Mouse (Mus musculus) forebrain, embryonic 11.5 days (tissue): ENCODE data around the gene Hyal2. TPM values are rescaled to one million over a fixed set of nuclear protein-coding genes. Genes with fewer than 3 reads are reported as not detected.
"Not testable (repeated sequence)": the region's sequence is repeated elsewhere in the genome, so short reads cannot be mapped to it uniquely, and the experiment has no call there.

Source experiments
- ATAC-seq: fragments of 200-750 bp; cut with Nextera tagmentation; replicated peaks from 2 replicates; pipeline ENCODE4 v1.8.0; 2017; ENCODE audit warnings: moderate TSS enrichment; ENCODE audit not compliant: low FRiP score
- DNase-seq: peaks from one replicate; pipeline ENCODE4 v3.0.0-alpha.2; 2017; ENCODE audit warnings: low spot score
- H3K27ac ChIP-seq: fragments of 300-500 bp; sonication (generic); 2 replicates; pipeline ENCODE4 v1.5.1; 2014; ENCODE audit warnings: low read depth, low read length
- H3K27me3 ChIP-seq: fragments of 300-500 bp; sonication (generic); 2 replicates; pipeline ENCODE4 v1.6.1; 2014; ENCODE audit warnings: mild to moderate bottlenecking, low read length, mixed read lengths; ENCODE audit not compliant: control insufficient read depth, insufficient read depth
- H3K36me3 ChIP-seq: fragments of 300-500 bp; sonication (generic); 2 replicates; pipeline ENCODE4 v1.6.1; 2014; ENCODE audit warnings: mild to moderate bottlenecking, low read length, moderate library complexity, mixed read lengths; ENCODE audit not compliant: control insufficient read depth, insufficient read depth
- H3K4me1 ChIP-seq: fragments of 300-500 bp; sonication (generic); replicated peaks from 2 replicates; pipeline ENCODE4 v1.6.1; 2014; ENCODE audit warnings: low read length, mixed read lengths; ENCODE audit not compliant: control insufficient read depth, insufficient read depth
- H3K4me2 ChIP-seq: fragments of 300-500 bp; sonication (generic); 2 replicates; pipeline ENCODE4 v1.6.1; 2014; ENCODE audit warnings: low read depth, mild to moderate bottlenecking, low read length, moderate library complexity, mixed read lengths; ENCODE audit not compliant: severe bottlenecking
- H3K4me3 ChIP-seq: fragments of 300-500 bp; sonication (generic); 2 replicates; pipeline ENCODE4 v1.5.1; 2014; ENCODE audit warnings: low read depth, low read length
- H3K9ac ChIP-seq: fragments of 300-500 bp; sonication (generic); 2 replicates; pipeline ENCODE4 v1.6.1; 2014; ENCODE audit warnings: low read length
- H3K9me3 ChIP-seq: fragments of 300-500 bp; sonication (generic); 2 replicates; pipeline ENCODE4 v1.6.1; 2016; ENCODE audit warnings: low read length, mixed read lengths; ENCODE audit not compliant: control insufficient read depth
- WGBS: fragments of 180-500 bp; shearing (Covaris S2); extraction: QIAGEN DNeasy Blood & Tissue Kit; methylation state at CpG from one replicate; pipeline ENCODE4 v1.1.7; 2014; 5-methylcytosine and 5-hydroxymethylcytosine counted together
- polyA plus RNA-seq: library from polyadenylated mRNA; unstranded; fragments of >200 nt; fragmentation: Nextera tagmentation; extraction: Ambion mirVana; gene quantifications from 2 replicates; pipeline ENCODE4 v1.2.1, GENCODE M21; 2014

The Hyal2 gene
- polyA plus RNA-seq, 1 experiment from 2014 or later, result 129 TPM

GRCm38 (mm10) chr9:107555031-107555457 is 12.7 kb upstream of the Hyal2 start:
- H3K27ac ChIP-seq, result peak overlapping the region; percentile 78
- H3K4me2 ChIP-seq, result peak overlapping the region; percentile 78
- H3K9me3 ChIP-seq, result no peaks in the 10 kb centered on the region
- DNase-seq (no peak), ATAC-seq (peak; percentile 19)
- peak overlapping the region; percentile 86 for H3K9ac ChIP-seq
- H3K4me1 ChIP-seq, result peaks cover 29% of the 10 kb centered on the region
- WGBS, result under 1% methylated on average over 21 of the region's 23 CpGs
- peak overlapping the region; percentile 67 for H3K4me3 ChIP-seq
- H3K36me3 ChIP-seq, result peaks cover 13% of the 10 kb centered on the region; the same call in 1 of the 2 replicates
- H3K27me3 ChIP-seq, result peaks cover 12% of the 10 kb centered on the region

DNA sequence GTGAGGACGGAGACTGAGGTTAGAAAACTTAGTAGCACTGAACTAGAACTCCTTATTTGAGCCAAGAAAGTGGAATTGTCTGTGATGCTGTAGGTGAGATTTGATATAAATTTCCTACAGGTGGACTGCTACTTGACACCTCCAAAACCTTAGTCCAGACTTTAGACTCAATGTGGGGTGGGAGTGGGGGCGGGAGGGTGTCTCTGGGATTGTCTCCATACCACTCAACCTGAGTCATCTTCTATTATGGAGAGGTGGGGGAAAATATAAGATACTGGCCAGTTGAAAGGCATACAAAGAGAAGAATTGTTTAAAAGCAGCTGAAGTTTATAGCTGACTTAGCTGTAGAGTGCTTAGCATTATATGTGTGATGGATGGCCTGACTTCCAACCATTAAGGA is 12.0 kb upstream of the Hyal2 start:
- Histone ChIP-seq H3K36me3 (peaks cover 14% of the 10 kb centered on the region; the same call in 1 of the 2 replicates), H3K27me3 (peaks cover 6% of the 10 kb centered on the region; the same call in 1 of the 2 replicates), H3K4me2 (peak overlapping the region; percentile 78), H3K9ac (peak overlapping the region; percentile 86), H3K27ac (no peak overlapping the region), H3K9me3 (no peaks in the 10 kb centered on the region), H3K4me3 (peak overlapping the region; percentile 67), H3K4me1 (peaks cover 29% of the 10 kb centered on the region)
- DNase-seq (no peak), ATAC-seq (no peak)
- WGBS, result 47% methylated on average over 2 of the region's 2 CpGs

- 83% methylated on average over 3 of the region's 3 CpGs for WGBS
- Histone ChIP-seq H3K4me3 (peak overlapping the region; percentile 67), H3K27me3 (peaks cover 2% of the 10 kb centered on the region; the same call in 1 of the 2 replicates), H3K9ac (peak overlapping the region; percentile 39; the same call in 1 of the 2 replicates), H3K36me3 (peaks cover 17% of the 10 kb centered on the region; the same call in 1 of the 2 replicates), H3K4me1 (peaks cover 25% of the 10 kb centered on the region), H3K4me2 (peak overlapping the region; percentile 78; the same call in 1 of the 2 replicates), H3K9me3 (no peaks in the 10 kb centered on the region), H3K27ac (no peak overlapping the region)
- no peak for DNase-seq
- ATAC-seq, result no peak
These were observed 11.4 kb upstream of the Hyal2 start for GRCm38 (mm10) chr9:107556346-107556745.

DNA sequence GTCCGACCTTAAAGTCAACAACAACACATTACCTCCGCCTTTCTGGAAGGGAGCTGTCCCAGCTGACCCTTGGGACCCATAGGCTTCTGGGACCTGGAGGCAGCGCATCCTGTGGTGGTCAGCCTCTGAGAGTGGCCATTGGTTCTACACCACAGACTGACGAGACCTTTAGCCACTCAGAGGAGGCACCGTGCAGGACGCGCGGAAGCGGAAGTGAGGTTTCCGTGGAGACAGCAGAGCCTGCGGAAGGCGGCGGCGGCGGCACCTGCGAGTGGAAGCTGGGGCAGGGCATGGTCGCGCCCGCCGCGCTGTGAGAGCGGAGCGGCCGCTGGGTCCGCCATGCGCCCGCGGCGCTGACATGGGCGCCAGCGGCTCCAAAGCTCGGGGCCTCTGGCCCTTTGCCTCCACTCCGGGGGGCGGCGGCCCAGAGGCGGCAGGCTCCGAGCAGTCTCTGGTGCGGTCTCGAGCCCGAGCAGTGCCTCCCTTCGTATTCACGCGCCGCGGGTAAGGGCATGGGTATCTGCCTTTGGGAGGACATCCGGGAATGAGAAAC is 4.6 kb upstream of the Hyal2 start, which contains the start of gene Tusc2:
TSS of gene Tusc2 (plus strand) at position 227 of the 553 bp plus-strand sequence.
- H3K27ac ChIP-seq, result no peak within 1 kb of the TSS
- peaks cover 11% of the 10 kb centered on the region for H3K4me1 ChIP-seq
- WGBS, result under 1% methylated on average over 46 of the region's 46 CpGs
- ATAC-seq (peak; percentile 95), DNase-seq (peak; percentile 96)
- no peaks in the 10 kb centered on the region for H3K9me3 ChIP-seq
- peaks cover 21% of the 10 kb centered on the region; the same call in 1 of the 2 replicates for H3K36me3 ChIP-seq
- peak within 1 kb of the TSS; percentile 81 for H3K9ac ChIP-seq
- peak within 1 kb of the TSS; percentile 87 for H3K4me2 ChIP-seq
- H3K27me3 ChIP-seq, result no peaks in the 10 kb centered on the region
- H3K4me3 ChIP-seq, result peak within 1 kb of the TSS; percentile 89

DNA sequence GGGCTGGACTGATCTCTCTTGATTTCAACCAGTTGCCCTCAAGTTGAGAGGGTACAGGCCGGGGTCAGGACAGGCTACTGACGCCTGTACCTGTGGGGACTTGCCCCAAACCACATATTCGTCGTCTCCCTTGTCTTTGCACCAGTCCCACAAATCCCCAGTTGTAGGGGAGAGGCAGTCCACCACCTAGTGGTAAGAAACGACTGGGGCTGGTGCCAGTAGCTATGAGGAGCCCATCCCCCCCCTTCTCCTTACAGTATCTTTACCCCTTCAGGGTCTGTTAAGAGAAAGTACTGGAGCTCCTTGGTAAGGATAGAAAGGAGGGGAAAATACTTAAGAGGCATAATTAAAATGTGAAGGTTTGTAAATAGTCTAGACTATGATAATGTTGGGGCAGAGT is 2.2 kb upstream of the Hyal2 start:
- not testable (repeated sequence) for H3K4me2 ChIP-seq, H3K27ac ChIP-seq, H3K36me3 ChIP-seq, H3K9ac ChIP-seq, ATAC-seq, H3K9me3 ChIP-seq, DNase-seq, H3K27me3 ChIP-seq, H3K4me3 ChIP-seq
- 48% methylated on average over 5 of the region's 5 CpGs for WGBS
- H3K4me1 ChIP-seq, result peaks cover 19% of the 10 kb centered on the region

- no peak overlapping the region for H3K27ac ChIP-seq
- 62% methylated on average over 15 of the region's 15 CpGs for WGBS
- H3K4me1 ChIP-seq, result peaks cover 24% of the 10 kb centered on the region
- H3K36me3 ChIP-seq, result peaks cover 9% of the 10 kb centered on the region; the same call in 1 of the 2 replicates
- peak; percentile 89 for DNase-seq
- no peak overlapping the region for H3K4me3 ChIP-seq
- ATAC-seq, result no peak
- no peak overlapping the region for H3K9ac ChIP-seq
- H3K27me3 ChIP-seq, result no peaks in the 10 kb centered on the region
- no peaks in the 10 kb centered on the region for H3K9me3 ChIP-seq
- H3K4me2 ChIP-seq, result no peak overlapping the region
These were observed 1.6 kb upstream of the Hyal2 start for GRCm38 (mm10) chr9:107566041-107566709.

DNA sequence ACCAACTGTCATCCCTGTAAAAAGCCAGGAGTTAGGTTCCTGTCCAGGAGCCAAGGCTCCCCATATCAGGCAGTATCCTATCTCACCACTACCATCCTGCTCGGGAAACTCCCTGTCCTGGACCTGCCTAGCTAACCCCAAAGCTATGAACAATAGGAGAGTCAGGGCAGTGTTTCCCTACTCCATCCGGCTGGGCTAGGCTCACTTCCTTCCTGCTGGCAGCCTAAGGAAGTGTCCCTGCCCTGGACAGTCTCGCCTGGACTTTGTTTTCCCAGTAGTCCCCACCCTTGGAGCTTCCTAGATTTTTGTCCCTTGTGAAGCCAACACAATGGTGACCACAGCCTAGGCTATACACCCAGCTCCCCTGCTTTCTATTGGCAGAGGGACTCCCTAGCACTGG is 890 bp upstream of the Hyal2 start:
- H3K4me3 ChIP-seq, result no peak overlapping the region
- no peak for DNase-seq
- H3K9me3 ChIP-seq, result no peaks in the 10 kb centered on the region
- no peak overlapping the region for H3K27ac ChIP-seq
- H3K9ac ChIP-seq, result no peak overlapping the region
- no peak overlapping the region for H3K4me2 ChIP-seq
- H3K4me1 ChIP-seq, result peaks cover 28% of the 10 kb centered on the region
- WGBS, result 65% methylated on average over 3 of the region's 3 CpGs
- no peaks in the 10 kb centered on the region for H3K27me3 ChIP-seq
- peaks cover 7% of the 10 kb centered on the region; the same call in 1 of the 2 replicates for H3K36me3 ChIP-seq
- no peak for ATAC-seq

DNA sequence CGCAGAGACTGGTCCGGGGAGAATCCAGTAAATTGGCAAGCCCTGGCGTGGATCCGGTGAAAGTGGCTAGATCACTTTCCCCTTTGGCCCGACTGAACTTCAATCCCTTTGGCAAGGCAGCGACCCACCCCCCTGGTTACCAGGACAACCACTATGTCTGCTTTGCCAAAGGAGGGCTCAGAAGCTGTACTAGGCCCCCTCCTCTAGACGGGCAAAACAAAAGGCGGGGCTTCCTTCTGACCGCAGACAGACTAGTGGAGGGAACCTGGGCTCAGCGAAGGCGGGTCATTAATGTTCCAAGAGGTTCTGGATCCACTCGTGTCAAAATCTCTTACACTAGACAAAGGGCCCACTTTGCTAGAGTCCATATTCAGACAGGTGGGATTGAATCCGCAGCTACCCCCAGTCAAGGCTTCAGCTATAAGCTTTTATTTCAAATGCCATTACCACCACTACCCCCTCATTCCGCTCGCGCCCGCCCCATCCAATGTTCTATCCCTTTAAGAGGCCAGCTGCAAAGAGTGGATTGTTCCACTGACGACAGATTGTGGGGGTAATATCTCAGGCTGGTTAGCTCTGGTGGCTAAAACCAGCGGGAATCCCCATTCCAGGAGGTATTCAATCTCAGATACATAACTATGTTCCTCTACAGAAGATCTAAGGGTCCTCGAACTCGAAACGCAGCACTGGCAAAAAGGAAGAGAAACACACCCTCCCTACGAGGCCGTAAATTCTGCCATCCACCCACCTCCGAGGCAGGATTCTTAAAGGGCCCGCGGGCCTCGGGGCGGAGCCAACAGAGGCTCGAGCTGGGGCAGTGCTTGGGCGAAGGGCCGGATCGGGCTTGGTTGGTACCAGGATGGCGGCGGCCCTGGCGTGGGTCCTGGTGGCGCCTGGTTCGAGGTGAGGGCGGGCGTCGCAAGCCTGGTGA is 851 bp downstream of the Hyal2 start:
- ATAC-seq, result peak; percentile 88
- Histone ChIP-seq H3K27me3 (no peaks in the 10 kb centered on the region), H3K4me1 (peaks cover 26% of the 10 kb centered on the region), H3K9ac (peak overlapping the region; percentile 94), H3K36me3 (peaks cover 19% of the 10 kb centered on the region), H3K27ac (peak overlapping the region; percentile 81), H3K4me3 (peak overlapping the region; percentile 79), H3K9me3 (no peaks in the 10 kb centered on the region; the same call in 1 of the 2 replicates), H3K4me2 (peak overlapping the region; percentile 81)
- DNase-seq, result peak; percentile 91
- under 1% methylated on average over 41 of the region's 41 CpGs for WGBS
